Mouse (Mus musculus): Measurements from ENCODE around the gene Il23a.

The Il23a gene

DNA sequence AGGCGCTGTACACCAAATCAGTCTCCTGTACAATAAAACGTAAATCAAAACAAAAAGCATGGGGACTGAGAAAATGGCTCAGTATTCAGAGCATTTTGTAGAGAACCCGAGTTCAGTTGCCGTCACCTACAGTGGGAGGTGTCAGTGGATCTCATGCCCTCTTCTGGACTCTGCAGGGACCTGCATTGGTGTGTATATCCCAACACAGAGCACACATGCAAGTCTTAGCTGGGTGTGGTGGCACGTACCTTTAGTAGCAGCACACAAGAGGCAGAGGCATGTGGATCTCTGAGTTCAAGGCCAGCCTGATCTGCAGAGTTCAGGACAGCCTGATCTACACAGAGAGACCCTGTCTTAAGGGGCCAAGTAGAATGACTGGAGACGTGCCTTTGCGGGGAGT is 11.1 kb upstream of the Il23a start:
- 92% methylated on average over 7 of the region's 7 CpGs for WGBS

DNA sequence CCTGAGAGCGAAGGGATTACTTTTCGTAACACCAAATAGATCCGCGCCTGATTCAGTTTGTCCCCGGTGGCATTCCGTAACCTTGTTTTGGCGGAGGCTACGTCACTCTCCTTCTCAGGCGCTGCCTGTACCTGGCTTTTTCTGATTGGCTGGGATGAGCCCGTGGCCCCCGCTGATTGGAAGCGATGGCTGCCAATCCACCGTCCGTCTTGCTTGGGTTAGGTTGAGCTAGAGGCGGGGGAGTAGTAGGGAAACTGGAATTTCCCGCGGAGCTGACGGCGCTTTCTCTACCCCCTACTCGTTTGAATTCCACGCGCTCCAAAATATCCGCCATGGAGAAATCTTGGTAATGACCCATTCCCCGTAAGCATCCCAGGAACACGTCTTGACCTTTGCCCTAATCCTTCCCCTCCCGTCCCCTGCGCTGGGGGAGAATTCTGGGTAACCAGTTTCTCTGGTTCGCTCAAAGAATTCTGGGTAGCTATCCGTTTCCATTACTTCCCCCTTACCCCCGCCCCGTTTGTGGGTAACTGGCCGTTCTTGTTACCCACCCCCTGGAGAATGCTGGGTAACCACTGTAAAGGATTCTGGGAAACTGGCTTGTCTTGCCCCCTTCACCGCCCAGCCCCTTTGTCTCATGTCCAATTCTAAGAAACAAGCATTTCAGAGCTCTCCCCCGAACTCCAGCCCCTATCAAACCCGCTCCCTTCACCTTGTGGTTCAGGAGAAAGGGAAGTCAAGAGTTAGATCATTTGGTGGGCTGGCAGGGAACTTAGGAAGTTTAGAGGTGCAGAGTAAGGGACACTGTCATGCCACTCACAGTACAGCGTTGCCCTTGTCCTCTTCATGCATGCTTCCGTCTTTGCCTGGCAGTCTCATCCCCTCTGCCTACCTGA is 4.8 kb upstream of the Il23a start, which contains the start of gene Pan2:
Pan2 (plus strand) TSS at position 210 of the 896 bp plus-strand sequence.
- WGBS, result 1% methylated on average over 37 of the region's 37 CpGs

DNA sequence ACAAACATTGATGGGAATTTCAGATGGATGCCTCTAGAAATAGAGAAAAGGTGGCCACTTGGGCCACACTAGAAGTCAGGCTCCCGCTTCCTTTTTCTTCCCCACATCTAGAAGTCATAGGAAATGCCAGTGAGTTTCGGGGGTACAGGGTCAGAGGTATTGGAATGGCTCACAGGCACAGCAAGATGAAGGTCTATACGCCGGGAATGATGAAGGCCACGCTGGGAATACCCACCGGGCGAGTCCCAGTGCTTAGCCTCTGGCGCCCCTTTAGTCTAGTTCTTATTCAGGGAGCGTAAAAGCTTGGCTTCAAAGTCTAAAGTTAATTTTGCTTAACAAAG is 4.2 kb upstream of the Il23a start:
- WGBS, result under 1% methylated on average over 9 of the region's 9 CpGs

DNA sequence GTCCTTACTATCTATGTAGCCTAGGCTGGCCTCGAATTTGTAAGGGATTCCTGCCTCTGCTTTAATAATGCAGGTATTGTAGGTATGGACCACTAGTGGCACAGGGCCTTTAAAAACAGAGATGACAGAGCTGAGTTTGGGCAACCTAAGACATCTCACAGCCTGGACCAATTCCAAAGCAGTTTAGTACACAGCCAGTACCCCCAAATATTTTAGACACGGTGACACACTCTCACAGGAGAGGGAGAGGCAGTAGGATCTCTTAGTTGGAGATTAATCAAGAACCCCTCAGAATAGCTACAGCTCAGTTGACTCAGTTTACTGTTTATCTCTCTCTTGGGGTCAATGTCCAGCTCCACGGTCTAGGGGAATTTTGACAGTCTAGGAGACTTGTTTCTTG is 3.8 kb upstream of the Il23a start:
- WGBS, result 29% methylated on average over 3 of the region's 3 CpGs

DNA sequence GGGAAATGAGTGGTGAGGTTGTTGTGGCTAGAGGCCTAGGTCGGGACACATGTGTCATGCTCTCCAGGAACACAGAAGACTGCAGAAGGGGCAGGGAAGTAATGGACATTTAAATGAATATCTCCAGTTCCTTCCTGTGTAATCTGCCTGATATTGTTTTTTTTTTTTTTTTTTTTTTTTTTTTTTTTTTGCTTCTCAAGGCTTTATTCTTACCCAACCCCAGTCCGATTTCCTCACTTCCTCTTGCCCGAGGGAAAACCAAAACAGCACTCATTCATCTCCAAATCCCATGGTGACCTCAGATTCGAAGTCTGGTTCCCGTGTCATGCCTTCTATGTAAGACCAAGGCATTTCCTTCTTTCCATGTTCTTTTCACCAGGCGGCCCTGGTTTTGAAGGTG is 309 bp downstream of the Il23a start:
- WGBS, result 79% methylated on average over 6 of the region's 6 CpGs

DNA sequence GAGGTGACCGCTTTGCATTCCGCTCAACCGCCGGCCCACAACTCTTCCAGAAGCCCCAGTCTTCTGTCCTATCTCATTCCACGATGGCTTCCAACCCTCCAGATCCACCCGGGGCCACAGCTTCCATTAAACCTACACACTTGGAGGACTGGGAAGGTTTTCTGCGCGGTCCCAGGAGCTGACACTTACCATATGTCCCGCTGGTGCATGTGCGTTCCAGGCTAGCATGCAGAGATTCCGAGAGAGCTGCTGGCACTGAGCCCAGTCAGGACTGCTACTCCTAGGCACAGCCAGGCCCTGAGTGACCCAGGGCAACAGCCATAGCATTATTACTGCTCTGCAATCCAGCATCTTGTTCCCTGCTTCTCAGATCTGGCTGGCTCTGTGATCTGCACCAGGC is 930 bp downstream of the Il23a start:
- 76% methylated on average over 11 of the region's 11 CpGs for WGBS

DNA sequence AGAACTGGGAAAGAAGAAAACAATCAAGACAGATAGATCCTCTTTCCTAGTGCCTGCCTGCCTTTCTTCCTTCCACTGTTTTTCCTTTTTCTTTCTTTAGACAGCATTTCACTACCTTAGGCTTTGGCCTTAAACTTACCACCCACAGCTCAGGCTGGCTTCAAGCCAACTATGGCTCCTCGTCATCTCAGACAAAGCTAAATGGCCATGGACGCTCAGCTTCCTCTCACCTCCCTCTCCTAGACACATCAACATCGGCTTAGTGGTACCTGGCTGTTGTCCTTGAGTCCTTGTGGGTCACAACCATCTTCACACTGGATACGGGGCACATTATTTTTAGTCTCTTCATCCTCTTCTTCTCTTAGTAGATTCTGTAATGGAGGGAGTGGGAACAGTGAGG is 1.3 kb downstream of the Il23a start:
- WGBS, result 69% methylated on average over 4 of the region's 4 CpGs

DNA sequence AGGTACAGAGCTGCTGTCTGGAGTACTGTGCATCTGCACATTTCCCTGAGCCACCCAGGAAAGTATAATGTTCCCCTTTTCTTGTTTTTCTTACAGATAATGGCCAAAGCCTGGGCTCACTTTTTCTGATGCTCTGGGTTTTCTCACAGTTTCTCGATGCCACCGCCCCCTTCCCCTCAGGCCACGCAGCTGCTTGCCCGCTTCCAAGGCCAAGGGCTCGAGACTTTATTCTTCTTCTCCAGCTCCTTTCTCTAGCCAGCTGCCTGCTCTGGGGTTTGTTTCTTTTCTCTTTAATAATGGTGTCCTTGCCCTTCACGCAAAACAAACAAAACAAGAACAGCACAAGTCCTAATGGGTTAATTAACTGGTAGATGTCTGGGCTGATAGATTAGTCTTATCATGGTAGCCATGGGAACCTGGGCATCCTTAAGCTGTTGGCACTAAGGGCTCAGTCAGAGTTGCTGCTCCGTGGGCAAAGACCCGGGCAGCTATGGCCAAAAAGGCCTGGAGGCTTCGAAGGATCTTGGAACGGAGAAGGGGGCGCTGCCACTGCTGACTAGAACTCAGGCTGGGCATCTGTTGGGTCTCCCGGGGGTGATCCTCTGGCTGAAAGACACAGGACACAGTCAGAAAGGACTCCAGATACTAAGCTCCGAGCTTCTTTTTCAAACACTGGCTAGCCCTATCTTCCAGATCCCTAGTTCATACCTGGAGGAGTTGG is 2.0 kb downstream of the Il23a start:
- WGBS, result 58% methylated on average over 13 of the region's 13 CpGs

DNA sequence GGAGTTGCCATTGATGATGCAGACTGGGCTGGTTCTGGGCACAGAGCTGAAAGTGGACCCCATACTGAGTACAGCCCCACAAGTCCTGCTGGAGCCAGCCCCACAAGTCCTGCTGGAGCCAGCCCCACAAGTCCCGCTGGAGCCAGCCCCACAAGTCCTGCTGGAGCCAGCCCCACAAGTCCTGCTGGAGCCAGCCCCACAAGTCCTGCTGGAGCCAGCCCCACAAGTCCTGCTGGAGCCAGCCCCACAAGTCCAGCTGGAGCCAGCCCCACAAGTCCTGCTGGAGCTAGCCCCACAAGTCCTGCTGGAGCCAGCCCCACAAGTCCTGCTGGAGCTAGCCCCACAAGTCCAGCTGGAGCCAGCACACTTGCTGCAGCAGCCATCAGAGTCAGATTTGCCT is 8.0 kb downstream of the Il23a start:
- WGBS, result 53% methylated on average over 1 of the region's 1 CpGs

DNA sequence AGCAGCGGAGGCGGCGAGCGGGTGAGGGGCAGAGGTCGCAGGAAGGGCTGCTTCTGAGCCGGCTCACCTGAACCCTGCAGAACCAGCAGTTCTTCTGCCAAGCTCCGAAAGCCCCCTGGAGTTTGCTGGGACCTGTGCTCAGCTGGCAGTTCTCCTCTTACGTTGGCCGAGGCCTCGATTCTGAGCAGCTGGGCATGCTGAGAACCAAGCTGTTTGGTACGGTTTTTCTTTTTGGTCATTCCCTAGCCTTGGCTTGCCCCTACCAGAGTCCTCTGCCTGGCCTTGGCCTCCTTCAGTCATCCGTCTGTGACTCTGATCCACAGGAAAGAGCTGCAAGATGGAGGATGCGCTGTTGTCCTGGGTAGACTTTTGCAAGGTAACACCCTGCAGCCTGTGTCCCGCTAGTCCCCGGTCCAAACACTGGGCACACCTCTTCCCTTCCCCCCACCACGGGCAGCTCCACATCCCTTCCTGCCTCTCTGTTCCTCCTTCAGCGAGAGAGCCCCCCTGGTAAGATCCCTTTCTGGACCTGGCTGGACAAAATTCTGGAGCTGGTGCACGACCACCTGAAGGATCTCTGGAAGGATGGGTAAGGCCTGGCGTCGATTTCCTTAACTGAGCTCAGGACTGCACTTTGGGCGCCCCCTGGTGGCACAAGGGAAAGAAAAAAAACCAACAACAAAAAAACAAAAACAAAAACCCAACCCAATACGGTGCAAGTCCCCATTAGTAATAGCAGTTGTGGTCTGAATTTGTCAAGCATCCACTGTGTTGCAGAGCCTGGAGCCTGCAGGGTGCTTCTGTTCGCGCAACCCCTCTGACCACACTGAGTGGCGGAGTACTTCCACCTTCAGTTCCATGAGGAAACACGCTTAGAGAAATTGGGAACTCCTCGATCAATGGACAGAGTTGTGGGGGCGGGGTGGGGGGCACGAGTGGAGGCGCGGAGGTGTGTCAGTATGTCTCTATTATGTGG is 14.7 kb downstream of the Il23a start:
- 61% methylated on average over 31 of the region's 31 CpGs for WGBS

DNA sequence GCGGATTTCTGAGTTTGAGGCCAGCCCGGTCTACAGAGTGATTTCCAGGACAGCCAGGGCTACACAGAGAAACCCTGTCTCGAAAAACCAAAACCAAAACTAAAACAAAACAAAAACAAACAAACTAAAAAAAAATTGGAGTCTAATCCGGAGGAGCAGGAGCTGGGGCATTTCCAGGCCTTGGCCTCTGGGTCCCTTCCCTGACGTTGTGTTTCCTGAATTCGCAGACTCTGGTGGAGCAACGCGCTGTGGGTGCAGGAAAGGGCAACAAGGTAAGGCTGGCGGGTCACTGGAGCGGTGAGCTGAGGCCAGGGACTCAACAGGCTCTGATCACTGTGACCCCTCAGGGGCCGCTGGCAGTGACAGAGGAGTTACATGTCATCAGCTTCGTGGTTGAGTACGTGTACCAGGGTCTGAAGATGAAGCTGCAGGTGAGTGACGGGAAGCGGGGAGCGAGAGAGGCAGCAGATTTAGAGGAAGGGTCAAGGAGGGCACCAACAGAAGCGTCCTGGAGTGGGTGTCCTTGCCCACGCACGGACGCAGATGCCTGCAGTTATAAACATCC is 15.6 kb downstream of the Il23a start:
- 85% methylated on average over 20 of the region's 20 CpGs for WGBS

DNA sequence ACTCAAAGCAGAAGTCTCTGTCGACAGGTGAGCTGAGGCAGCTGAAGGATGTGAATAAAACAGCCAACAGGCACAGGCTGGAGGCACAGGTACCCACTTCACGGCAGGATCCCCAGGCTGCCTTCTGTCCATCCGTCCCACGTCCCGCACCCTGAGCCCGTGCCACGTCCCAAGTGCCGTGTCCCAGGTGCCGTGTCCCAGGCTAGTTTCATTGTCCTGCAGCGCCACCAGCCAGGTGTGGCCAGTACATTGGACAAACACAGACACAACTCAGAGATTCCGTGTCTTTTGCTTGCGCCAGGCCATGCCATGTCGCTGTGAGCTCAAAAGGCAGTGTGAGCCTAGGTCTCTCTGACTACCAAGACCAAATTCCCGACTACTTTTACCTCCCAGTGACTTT is 16.9 kb downstream of the Il23a start:
- 93% methylated on average over 14 of the region's 14 CpGs for WGBS

DNA sequence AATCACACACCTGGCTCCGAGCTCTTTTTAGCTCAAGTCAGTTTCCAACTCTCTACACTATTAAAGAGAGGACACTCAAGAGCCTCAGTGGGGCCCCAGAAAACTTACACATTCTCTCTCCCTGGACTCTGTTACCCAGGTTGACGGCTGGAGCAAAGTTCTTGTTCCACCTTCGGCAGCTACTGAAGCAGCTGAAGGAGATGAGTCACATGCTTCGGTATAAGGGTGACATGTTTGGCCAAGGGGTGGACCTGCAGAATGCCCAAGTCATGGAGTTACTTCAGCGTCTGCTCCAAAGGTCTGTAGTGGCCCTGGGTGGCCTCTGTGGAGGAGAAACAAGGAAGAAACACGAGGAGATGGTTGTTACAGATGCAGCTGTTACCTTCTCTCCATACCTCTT is 17.6 kb downstream of the Il23a start:
- WGBS, result 86% methylated on average over 6 of the region's 6 CpGs

DNA sequence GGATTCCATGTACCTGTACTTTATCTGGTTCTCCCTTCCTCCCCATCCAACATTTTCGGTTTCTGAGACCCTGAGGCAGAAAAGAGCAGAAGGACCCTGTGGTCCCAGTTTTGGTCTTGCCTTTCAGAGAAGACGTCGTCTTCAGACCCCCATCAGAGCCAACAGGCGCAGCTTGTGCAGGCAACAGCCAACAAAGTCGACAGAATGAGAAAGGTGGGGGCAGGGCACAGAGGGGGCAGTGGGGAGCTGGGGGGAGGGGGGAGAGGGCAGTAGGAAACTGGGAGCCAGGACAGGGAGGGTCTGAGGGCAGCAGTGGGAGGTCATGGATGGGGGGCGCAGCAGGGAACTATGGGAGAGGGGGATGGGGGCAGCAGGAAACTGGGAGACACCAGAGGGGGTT is 20.4 kb downstream of the Il23a start:
- 73% methylated on average over 6 of the region's 6 CpGs for WGBS

DNA sequence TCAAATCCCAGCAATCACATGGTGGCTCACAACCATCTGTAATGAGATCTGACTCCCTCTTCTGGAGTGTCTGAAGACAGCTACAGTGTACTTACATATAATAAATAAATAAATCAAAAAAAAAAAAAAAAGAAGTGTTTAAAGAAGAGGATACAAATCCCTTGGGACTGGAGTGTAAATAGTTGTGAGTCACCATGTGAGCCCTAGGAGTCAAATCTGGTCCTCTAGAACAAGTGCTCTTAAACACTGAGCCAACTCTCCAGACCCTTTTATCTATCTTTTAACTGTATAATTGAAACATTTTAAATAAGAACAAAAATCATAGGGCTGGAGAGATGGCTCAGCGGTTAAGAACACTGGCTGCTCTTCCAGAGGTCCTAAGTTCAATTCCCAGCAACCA is 23.2 kb downstream of the Il23a start:
- 97% methylated on average over 1 of the region's 1 CpGs for WGBS

DNA sequence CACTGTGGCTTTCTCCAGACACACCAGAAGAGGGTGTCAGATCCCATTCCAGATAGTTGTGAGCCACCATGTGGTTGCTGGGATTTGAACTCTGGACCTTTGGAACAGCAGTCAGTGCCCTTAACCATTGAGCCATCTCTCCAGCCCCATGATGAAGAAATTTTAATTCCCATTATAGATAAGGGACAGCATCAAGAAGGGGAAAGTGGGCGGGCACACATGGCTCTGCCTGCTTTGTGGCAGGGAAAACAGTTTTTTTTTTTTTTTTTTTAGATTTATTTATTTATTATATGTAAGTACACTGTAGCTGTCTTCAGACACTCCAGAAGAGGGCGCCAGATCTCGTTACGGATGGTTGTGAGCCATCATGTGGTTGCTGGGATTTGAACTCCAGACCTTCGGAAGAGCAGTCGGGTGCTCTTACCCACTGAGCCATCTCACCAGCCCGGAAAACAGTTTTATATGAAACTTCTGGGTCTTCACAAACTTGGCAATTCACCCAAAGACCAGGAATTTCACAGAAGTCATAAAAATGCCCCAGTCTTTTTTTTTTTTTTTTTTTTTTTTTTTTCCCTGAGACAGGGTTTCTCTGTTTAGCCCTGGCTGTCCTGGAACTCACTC is 25.6 kb downstream of the Il23a start:
- 90% methylated on average over 6 of the region's 7 CpGs for WGBS

DNA sequence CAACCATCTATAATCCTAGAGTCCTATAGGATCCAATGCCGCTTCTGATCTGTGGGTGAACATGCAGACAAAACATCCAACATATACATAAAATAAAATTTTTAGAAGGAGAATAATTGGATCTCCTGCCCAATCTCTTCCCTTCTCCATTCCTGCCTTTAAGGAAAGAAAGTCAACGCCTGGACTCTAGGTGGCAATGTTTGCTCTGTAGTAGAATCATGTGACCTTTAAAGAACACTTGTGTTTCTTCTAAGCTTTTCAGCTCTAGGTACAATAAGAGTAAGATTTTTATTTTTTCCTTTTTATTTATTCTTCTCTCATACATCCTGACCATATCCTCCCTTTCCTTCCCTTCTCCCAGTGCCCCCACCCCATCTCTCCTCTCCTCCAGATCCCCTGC is 26.7 kb downstream of the Il23a start:
- 62% methylated on average over 2 of the region's 2 CpGs for WGBS

DNA sequence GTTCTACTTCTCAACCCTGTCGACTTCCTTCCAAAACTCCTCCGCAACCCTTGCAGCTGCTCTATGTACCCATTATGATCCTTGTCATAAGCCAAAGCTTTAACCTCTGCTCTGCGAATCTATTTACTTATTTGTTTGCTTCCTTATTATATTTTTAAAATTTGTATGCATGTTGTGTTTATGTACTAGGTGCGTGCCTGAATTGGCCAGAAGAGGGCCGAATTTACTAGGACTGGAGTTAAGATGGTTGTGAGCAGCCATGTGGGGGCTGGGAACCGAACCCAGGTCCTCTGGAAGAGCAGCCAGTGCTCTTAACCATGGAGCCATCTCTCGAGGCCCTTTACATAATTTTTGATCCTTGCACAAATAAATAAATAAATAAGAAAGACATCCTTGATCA is 27.7 kb downstream of the Il23a start:
- 27% methylated on average over 7 of the region's 7 CpGs for WGBS

DNA sequence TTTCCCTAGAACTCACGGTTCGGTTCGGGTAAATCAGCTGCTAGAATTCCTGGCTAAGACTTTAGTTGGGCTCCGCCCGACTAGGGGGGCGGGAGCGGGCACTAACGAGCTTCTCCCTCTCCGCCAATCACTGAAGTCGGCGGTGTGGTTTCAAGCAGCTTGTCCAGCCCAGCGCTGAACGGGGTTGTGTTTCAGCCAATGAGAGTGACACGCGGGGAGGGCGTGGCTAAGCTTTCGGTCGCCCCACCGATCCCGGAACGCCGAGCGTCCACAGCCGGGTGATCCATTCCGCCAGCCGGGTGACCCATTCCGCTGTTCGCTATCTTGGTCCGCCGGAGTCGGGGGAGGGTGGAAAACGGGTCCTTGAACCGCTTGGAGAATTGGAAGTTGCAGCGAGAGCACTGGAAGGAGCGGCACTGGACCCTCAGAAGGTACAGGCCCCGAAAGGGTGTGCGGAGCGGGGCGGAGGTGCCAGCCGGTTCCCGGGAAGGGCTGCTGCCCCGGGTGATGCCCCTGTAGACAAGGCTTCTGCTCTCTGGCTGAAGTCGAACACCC is 28.2 kb downstream of the Il23a start, which contains the start of gene Stat2:
Stat2 (plus strand) TSS at position 273 of the 555 bp plus-strand sequence.
- WGBS, result under 1% methylated on average over 43 of the region's 43 CpGs

DNA sequence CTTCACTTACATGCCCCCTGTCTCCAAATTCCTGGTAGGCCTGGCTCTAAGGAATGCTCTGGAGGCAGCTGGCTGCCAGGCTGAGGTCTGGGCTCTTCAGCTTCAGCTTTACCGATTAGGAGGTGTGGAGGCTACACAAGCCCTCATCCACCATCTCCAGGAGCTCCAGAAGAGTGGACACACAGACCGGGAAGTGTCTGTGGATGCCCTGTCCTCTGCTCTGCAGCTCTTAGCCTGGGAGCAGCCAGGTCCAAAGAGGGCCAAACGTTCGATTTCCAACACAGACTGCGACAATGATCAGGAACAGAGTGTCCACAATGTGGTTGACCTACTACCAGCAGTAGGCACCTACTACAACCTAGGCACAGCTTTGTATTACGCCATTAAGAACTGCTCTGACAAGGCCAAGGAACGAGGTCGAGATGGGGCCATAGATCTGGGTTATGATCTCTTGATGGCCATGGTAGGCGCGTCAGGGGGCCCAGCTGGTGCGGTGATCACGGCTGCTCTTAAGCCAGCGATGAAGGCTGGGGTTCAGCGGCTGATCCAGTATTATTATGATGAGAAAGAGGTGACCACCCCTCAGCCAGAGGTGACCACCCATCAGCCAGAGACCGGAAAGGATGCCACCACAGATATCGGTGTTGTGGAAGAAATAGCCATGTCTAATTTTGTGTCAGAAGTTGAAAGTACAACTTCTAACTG is 29.2 kb downstream of the Il23a start:
- WGBS, result 94% methylated on average over 16 of the region's 16 CpGs
